9 mouse cellular contexts compared by ENCODE assay signal in genomic region chr11:119928023-119928681, GRCm38 (mm10). TPM values are rescaled to one million over a fixed set of nuclear protein-coding genes. Genes with fewer than 3 reads are reported as not detected.
DNase-seq lines count a peak whose midpoint lies in the region; ATAC-seq and TF ChIP-seq lines count a peak whose summit lies in the region.
"Had no signal": no experiment of that assay in that cellular context is flagged by ENCODE, and none has a peak within 500 bp of the region (broad histone marks: within the 10 kb centered on the region; RNA-seq: fewer than 3 reads in every experiment).

No protein-coding gene starts in this region.

- peak overlapping the region; percentile 74 for H3K9ac ChIP-seq in MEL (ENCODE audit: control insufficient read depth, low read depth, low read length, poor library complexity, severe bottlenecking)
- no peak overlapping the region for H3K9ac ChIP-seq in heart, embryonic 15.5 days
- H3K9ac ChIP-seq in liver, postnatal 0 days (replicated peaks) = no peak overlapping the region
- H3K9ac ChIP-seq in midbrain, embryonic 14.5 days (replicated peaks; ENCODE audit: low read length) = no peak overlapping the region

- no peak for ATAC-seq in heart, embryonic 15.5 days (replicated peaks; ENCODE audit: insufficient number of reproducible peaks, insufficient read depth, low FRiP score, low read depth)
- peak; percentile 54 for ATAC-seq in liver, postnatal 0 days
- ATAC-seq in midbrain, embryonic 14.5 days (ENCODE audit: low FRiP score, low TSS enrichment) = no peak
- ATAC-seq: Patski had no signal

- 39% methylated on average over 16 of the region's 16 CpGs for WGBS in heart, embryonic 15.5 days
- 22% methylated on average over 16 of the region's 16 CpGs for WGBS in liver, postnatal 0 days (ENCODE audit: insufficient replicate concordance)
- WGBS in midbrain, embryonic 14.5 days = 82% methylated on average over 16 of the region's 16 CpGs

- H3K4me3 ChIP-seq in MEL (ENCODE audit: control insufficient read depth in 1 of 2, insufficient read depth in 1 of 2, low read depth in 2 of 2, low read length in 2 of 2) = peak overlapping the region; percentile 63 to 66
- H3K4me3 ChIP-seq in heart, embryonic 15.5 days = peak overlapping the region; percentile 33
- H3K4me3 ChIP-seq in liver, postnatal 0 days (ENCODE audit: low read depth, low read length) = peak overlapping the region; percentile 20; the same call in 1 of the 2 replicates
- H3K4me3 ChIP-seq in midbrain, embryonic 14.5 days (replicated peaks; ENCODE audit: low read depth, low read length) = no peak overlapping the region

- peak overlapping the region; percentile 54 for H3K27ac ChIP-seq in MEL (ENCODE audit: control insufficient read depth, low read depth, low read length)
- H3K27ac ChIP-seq in heart, embryonic 15.5 days = peak overlapping the region; percentile 1; the same call in 1 of the 2 replicates
- H3K27ac ChIP-seq in liver, postnatal 0 days (ENCODE audit: low read depth) = 0 out of 2 replicates have a peak overlapping the region, but pooled peaks have one; percentile 55
- no peak overlapping the region for H3K27ac ChIP-seq in midbrain, embryonic 14.5 days (replicated peaks; ENCODE audit: low read depth, low read length)

- 0 out of 4 replicates have a peak, but pooled peaks cover 0 to 3% of the 10 kb centered on the region in 2 experiments for H3K36me3 ChIP-seq in MEL (ENCODE audit: control insufficient read depth in 1 of 2, insufficient read depth in 2 of 2, low read length in 2 of 2)
- no peaks in the 10 kb centered on the region for H3K36me3 ChIP-seq in heart, embryonic 15.5 days
- no peaks in the 10 kb centered on the region for H3K36me3 ChIP-seq in liver, postnatal 0 days (replicated peaks; ENCODE audit: insufficient read depth, low read length)
- no peaks in the 10 kb centered on the region for H3K36me3 ChIP-seq in midbrain, embryonic 14.5 days (ENCODE audit: control insufficient read depth, insufficient read depth, low read length)

- TF ChIP-seq EP300 in MEL (IDR thresholded peaks at IDR 0.05; ENCODE audit: low read depth in 1 of 2, low read length in 2 of 2) = peak in 1 of 2 experiments; percentile 51; a peak in 1 of 4 replicates
- TF ChIP-seq EP300 in liver, postnatal 0 days (IDR thresholded peaks at IDR 0.05; ENCODE audit: low read depth) = no peak

- peak; percentile 50 to 58 for DNase-seq in frontal cortex, postnatal 14 days (ENCODE audit: low spot score in 2 of 2)
- no peak for DNase-seq in frontal cortex, postnatal 25 days (ENCODE audit: low spot score in 2 of 2)
- peak; percentile 92 for DNase-seq in MEL (ENCODE audit: low read depth, low spot score)
- DNase-seq in liver, postnatal 0 days = peak; percentile 66
- peak; percentile 63 to 67 for DNase-seq in spleen, adult 18-20 months
- DNase-seq in midbrain, embryonic 14.5 days = no peak
- DNase-seq in yolk sac, embryonic 10.5 days (ENCODE audit: low spot score) = no peak

- H3K9me3 ChIP-seq in MEL (replicated peaks; ENCODE audit: insufficient read depth, low read length) = no peaks in the 10 kb centered on the region
- 0 out of 2 replicates have a peak, but pooled peaks cover 3% of the 10 kb centered on the region for H3K9me3 ChIP-seq in heart, embryonic 15.5 days (replicated peaks)
- H3K9me3 ChIP-seq in liver, postnatal 0 days (ENCODE audit: low read length) = no peaks in the 10 kb centered on the region
- H3K9me3 ChIP-seq in midbrain, embryonic 14.5 days (ENCODE audit: control insufficient read depth, low read length) = no peaks in the 10 kb centered on the region

- peaks cover 0 to 10% of the 10 kb centered on the region in 2 experiments; a peak in 1 of 4 replicates for H3K4me1 ChIP-seq in MEL (ENCODE audit: control insufficient read depth in 1 of 2, insufficient read depth in 2 of 2, low read length in 2 of 2)
- peaks cover 5% of the 10 kb centered on the region; the same call in 1 of the 2 replicates for H3K4me1 ChIP-seq in heart, embryonic 15.5 days (replicated peaks)
- no peaks in the 10 kb centered on the region; the same call in 1 of the 2 replicates for H3K4me1 ChIP-seq in liver, postnatal 0 days (ENCODE audit: insufficient read depth)
- H3K4me1 ChIP-seq in midbrain, embryonic 14.5 days (ENCODE audit: control insufficient read depth, insufficient read depth, low read length) = no peaks in the 10 kb centered on the region

- TF ChIP-seq POLR2A in MEL (IDR thresholded peaks at IDR 0.05; ENCODE audit: control insufficient read depth in 1 of 2, insufficient read depth in 1 of 2, low read depth in 1 of 2, low read length in 2 of 2, poor library complexity in 1 of 2) = peak; percentile 18 to 82; a peak in 2 of 4 replicates

- no peaks in the 10 kb centered on the region; the same call in 1 of the 2 replicates for H3K79me2 ChIP-seq in MEL (ENCODE audit: control insufficient read depth, insufficient read depth, low read length, poor library complexity)

- peak overlapping the region; percentile 52 for H3K4me2 ChIP-seq in heart, embryonic 15.5 days
- peak overlapping the region; percentile 58 for H3K4me2 ChIP-seq in liver, postnatal 0 days (ENCODE audit: low read depth, low read length)
- no peak overlapping the region for H3K4me2 ChIP-seq in midbrain, embryonic 14.5 days (ENCODE audit: low read length)

- H3K27me3 ChIP-seq in MEL (ENCODE audit: control insufficient read depth in 1 of 2, insufficient read depth in 2 of 2, low read length in 2 of 2) = no peaks in the 10 kb centered on the region
- H3K27me3 ChIP-seq in heart, embryonic 15.5 days = no peaks in the 10 kb centered on the region
- no peaks in the 10 kb centered on the region for H3K27me3 ChIP-seq in liver, postnatal 0 days (ENCODE audit: insufficient read depth, low read length)
- H3K27me3 ChIP-seq in midbrain, embryonic 14.5 days (ENCODE audit: control insufficient read depth, insufficient read depth, low read length) = no peaks in the 10 kb centered on the region
- H3K27me3 ChIP-seq: Patski had no signal

- TF ChIP-seq RAD21 in MEL (IDR thresholded peaks at IDR 0.05; ENCODE audit: low read depth, low read length) = no peak

- no peak for TF ChIP-seq CTCF in MEL (IDR thresholded peaks at IDR 0.05 in 2 of 3, conservative IDR thresholded peaks at IDR 0.05 in 1 of 3; ENCODE audit: control insufficient read depth in 1 of 3, insufficient read depth in 1 of 3, low read depth in 2 of 3, low read length in 3 of 3, poor library complexity in 1 of 3, severe bottlenecking in 1 of 3)
- TF ChIP-seq CTCF in liver, postnatal 0 days (IDR thresholded peaks at IDR 0.05; ENCODE audit: low read depth) = no peak

TF ChIP-seq in MEL, 35 proteins besides CTCF, POLR2A, EP300 and RAD21:
- TF ChIP-seq POLR2AphosphoS2 (IDR thresholded peaks at IDR 0.05; ENCODE audit: low read length) (peak; percentile 59; the same call in 1 of the 2 replicates), E2F4 (IDR thresholded peaks at IDR 0.05; ENCODE audit: borderline replicate concordance, low read depth, low read length) (no peak), TCF12 (IDR thresholded peaks at IDR 0.05; ENCODE audit: low read depth, low read length) (peak; percentile 38; the same call in 1 of the 2 replicates), ZNF384 (IDR thresholded peaks at IDR 0.05; ENCODE audit: low read depth, low read length) (0 out of 2 replicates have a peak, but pooled peaks have one; percentile 34), TBP (IDR thresholded peaks at IDR 0.05; ENCODE audit: low read depth, low read length) (peak; percentile 85), USF1 (IDR thresholded peaks at IDR 0.05; ENCODE audit: low read depth, low read length) (no peak), NRF1 (IDR thresholded peaks at IDR 0.05; ENCODE audit: insufficient read depth, low read depth, low read length, poor library complexity, severe bottlenecking) (peak; percentile 53; the same call in 1 of the 2 replicates), MYC (IDR thresholded peaks at IDR 0.05; ENCODE audit: low read depth, low read length) (peak; percentile 82), JUND (IDR thresholded peaks at IDR 0.05; ENCODE audit: low read depth, low read length) (peak; percentile 59; the same call in 1 of the 2 replicates), ZMIZ1 (IDR thresholded peaks at IDR 0.05; ENCODE audit: low read depth, low read length) (peak; percentile 65; the same call in 1 of the 2 replicates), MAX (IDR thresholded peaks at IDR 0.05; ENCODE audit: low read length) (peak; percentile 74), MAFK (IDR thresholded peaks at IDR 0.05; ENCODE audit: borderline replicate concordance, low read depth, low read length) (peak; percentile 71; the same call in 1 of the 2 replicates), NELFE (IDR thresholded peaks at IDR 0.05; ENCODE audit: low read depth, low read length) (peak; percentile 75), ZC3H11A (IDR thresholded peaks at IDR 0.05; ENCODE audit: low read depth, low read length) (no peak), HCFC1 (IDR thresholded peaks at IDR 0.05; ENCODE audit: low read depth, low read length) (no peak), RCOR1 (IDR thresholded peaks at IDR 0.05; ENCODE audit: low read depth, low read length) (0 out of 2 replicates have a peak, but pooled peaks have one; percentile 9), SIN3A (IDR thresholded peaks at IDR 0.05; ENCODE audit: low read length) (peak; percentile 52; the same call in 1 of the 2 replicates), MXI1 (IDR thresholded peaks at IDR 0.05; ENCODE audit: low read depth, low read length) (peak; percentile 81), MYB (IDR thresholded peaks at IDR 0.05; ENCODE audit: low read depth, low read length) (no peak), ELF1 (IDR thresholded peaks at IDR 0.05; ENCODE audit: low read depth, low read length) (no peak), UBTF (IDR thresholded peaks at IDR 0.05; ENCODE audit: borderline replicate concordance, insufficient read depth, low read depth, low read length) (no peak)

RNA-seq across cellular contexts. Expression of gene Baiap2, which starts 14.4 kb away (rescaled TPM):
- 31.3 and 32.8 TPM in 2 replicates for total RNA-seq in MEL (2012; rRNA removed)
- 10 to 100 TPM in 1 of 2 experiments, not detected in 1; 27.5 TPM for polyA plus RNA-seq in MEL (2012; ENCODE audit: insufficient read depth in 1 of 2, insufficient read length in 2 of 2, low read depth in 1 of 2, low replicate concordance in 2 of 2, missing spikeins in 1 of 2)
- 11.0 and 16.3 TPM in 2 replicates for polyA plus RNA-seq in heart, embryonic 15.5 days (2015; fragmentation: Nextera tagmentation; extraction: Ambion mirVana)
- polyA plus RNA-seq in liver, postnatal 0 days (2015; fragmentation: Nextera tagmentation; extraction: Ambion mirVana) = 20.8 and 21.3 TPM in 2 replicates
- 11.0 and 11.2 TPM in 2 replicates for polyA plus RNA-seq in midbrain, embryonic 14.5 days (2014; fragmentation: Nextera tagmentation; extraction: Ambion mirVana)

RNA-seq across cellular contexts. Expression of gene Chmp6, which starts 14.9 kb away (rescaled TPM):
- 73.8 and 76.7 TPM in 2 replicates for total RNA-seq in MEL (2012; rRNA removed)
- polyA plus RNA-seq in MEL (2012; ENCODE audit: insufficient read depth in 1 of 2, insufficient read length in 2 of 2, low read depth in 1 of 2, low replicate concordance in 2 of 2, missing spikeins in 1 of 2) = 10 to 100 TPM in 1 of 2 experiments, not detected in 1; 58.3 TPM
- polyA plus RNA-seq in heart, embryonic 15.5 days (2015; fragmentation: Nextera tagmentation; extraction: Ambion mirVana) = 57.3 and 69.5 TPM in 2 replicates
- polyA plus RNA-seq in liver, postnatal 0 days (2015; fragmentation: Nextera tagmentation; extraction: Ambion mirVana) = 28.0 and 30.5 TPM in 2 replicates
- polyA plus RNA-seq in midbrain, embryonic 14.5 days (2014; fragmentation: Nextera tagmentation; extraction: Ambion mirVana) = 100 and 104 TPM in 2 replicates

Comparison
In these comparisons a context has a peak if more than half of its experiments do, and no peak if none do; other contexts are left out.
1. DNase-seq: peak in frontal cortex, postnatal 14 days (2 of 2), MEL (single experiment), liver, postnatal 0 days (single experiment) and spleen, adult 18-20 months (2 of 2); none in frontal cortex, postnatal 25 days (0 of 2), midbrain, embryonic 14.5 days (single experiment) and yolk sac, embryonic 10.5 days (single experiment).